Mouse (Mus musculus): Measurements from ENCODE around the gene Kcnh1. TPM values are rescaled to one million over a fixed set of nuclear protein-coding genes. Genes with fewer than 3 reads are reported as not detected.

The Kcnh1 gene
- total and polyA plus RNA-seq, 2 experiments from 2014 or later: 0.10 to 0.31 TPM

DNA sequence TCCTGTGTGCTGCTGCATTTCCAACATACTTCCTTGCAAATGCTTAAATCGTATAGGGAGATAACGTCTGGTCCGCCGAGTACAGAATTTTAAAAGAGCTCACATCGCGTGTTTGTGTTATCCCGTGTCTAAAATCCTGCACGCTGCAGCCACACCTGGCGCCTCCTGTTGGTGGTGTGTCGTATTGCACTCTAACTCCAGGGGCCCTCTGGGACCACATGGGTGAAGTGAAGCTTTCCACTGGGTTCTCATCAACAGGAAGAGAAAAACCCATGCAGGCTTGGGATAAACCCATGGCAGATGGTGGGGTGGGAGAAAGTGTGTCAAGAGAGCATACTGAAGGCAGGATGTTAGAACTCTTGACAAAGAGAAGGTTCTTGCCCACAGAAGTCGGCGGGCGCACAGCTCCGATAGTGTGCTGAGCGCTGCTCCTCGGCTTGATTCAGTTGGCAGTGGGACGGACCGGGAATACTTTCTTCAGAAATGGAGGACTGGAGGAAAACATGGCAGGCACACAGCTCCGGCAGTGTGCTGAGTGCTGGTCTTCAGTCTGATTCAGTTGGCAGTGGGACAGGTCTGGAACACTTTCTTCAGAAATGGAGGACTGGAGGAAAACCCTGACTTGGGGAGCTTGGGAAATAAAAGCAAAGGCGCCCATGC is 253.6 kb downstream of the Kcnh1 start:
- ATAC-seq (ENCODE audit: insufficient read depth, low read depth) (no peak), DNase-seq (ENCODE audit: low spot score) (no peak)
- Histone ChIP-seq H3K9me3 (replicated peaks; ENCODE audit: control insufficient read depth, low read length) (no peaks in the 10 kb centered on the region), H3K27ac (ENCODE audit: low read depth) (no peak overlapping the region), H3K4me1 (ENCODE audit: control insufficient read depth, insufficient read depth) (no peaks in the 10 kb centered on the region), H3K27me3 (ENCODE audit: control insufficient read depth, insufficient read depth, low read length) (no peaks in the 10 kb centered on the region), H3K4me3 (ENCODE audit: low read depth, low read length) (no peak overlapping the region), H3K36me3 (replicated peaks; ENCODE audit: control insufficient read depth, insufficient read depth, low read length) (no peaks in the 10 kb centered on the region), H3K9ac (replicated peaks; ENCODE audit: low read depth, low read length) (no peak overlapping the region), H3K4me2 (ENCODE audit: low read depth, low read length) (no peak overlapping the region)
- WGBS: 71% methylated on average over 20 of the region's 20 CpGs
- TF ChIP-seq CTCF (IDR thresholded peaks at IDR 0.05; ENCODE audit: low read depth): peak; percentile 16; the same call in 1 of the 2 replicates
- TF ChIP-seq EP300 (IDR thresholded peaks at IDR 0.05; ENCODE audit: low read depth): no peak

DNA sequence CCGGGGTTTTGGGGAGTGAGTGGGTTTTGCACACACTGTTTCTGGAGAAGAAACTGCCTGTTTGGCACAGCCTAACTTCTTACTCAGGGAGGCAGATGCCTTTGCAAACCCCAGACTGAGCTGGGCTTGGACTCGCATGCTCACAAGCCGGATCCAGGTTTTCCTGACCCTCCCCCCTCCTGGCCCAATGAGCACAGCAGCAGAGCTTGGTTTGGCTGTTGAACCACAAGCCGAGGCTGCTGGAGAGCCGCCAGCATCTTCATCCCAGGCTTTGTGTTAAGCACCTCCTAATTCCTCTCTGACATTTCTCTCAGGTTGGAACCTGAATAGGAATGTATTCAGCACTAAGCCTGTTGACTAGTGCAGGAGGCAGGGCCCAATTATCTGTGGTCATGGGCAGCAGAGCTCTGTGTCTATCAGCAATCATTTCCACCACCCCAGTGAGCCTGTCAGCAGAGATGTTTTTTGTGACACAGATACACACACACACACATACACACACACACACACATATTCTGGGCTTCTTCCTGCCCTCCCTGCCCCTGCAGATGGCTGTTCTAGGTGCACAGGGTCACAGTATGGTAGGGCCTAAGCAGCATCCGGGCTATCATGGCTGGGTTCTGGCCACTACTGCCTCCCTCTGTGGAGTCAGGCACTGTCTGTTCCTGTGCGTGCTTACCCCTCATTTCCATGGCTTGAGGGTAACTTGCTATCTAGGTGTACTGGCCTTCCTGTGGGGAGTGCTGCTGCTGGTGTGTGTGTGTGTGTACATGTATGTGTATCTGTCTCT is 254.3 kb downstream of the Kcnh1 start:
- Histone ChIP-seq H3K4me1 (ENCODE audit: control insufficient read depth, insufficient read depth) (0 out of 2 replicates have a peak, but pooled peaks cover 2% of the 10 kb centered on the region), H3K4me2 (ENCODE audit: low read depth, low read length) (no peak overlapping the region), H3K4me3 (ENCODE audit: low read depth, low read length) (no peak overlapping the region), H3K36me3 (replicated peaks; ENCODE audit: control insufficient read depth, insufficient read depth, low read length) (no peaks in the 10 kb centered on the region), H3K27ac (ENCODE audit: low read depth) (no peak overlapping the region), H3K9ac (replicated peaks; ENCODE audit: low read depth, low read length) (no peak overlapping the region), H3K27me3 (ENCODE audit: control insufficient read depth, insufficient read depth, low read length) (no peaks in the 10 kb centered on the region), H3K9me3 (replicated peaks; ENCODE audit: control insufficient read depth, low read length) (no peaks in the 10 kb centered on the region)
- DNase-seq (ENCODE audit: low spot score) (peak; percentile 12), ATAC-seq (ENCODE audit: insufficient read depth, low read depth) (peak; percentile 20; the same call in 1 of the 2 replicates)
- TF ChIP-seq EP300 (IDR thresholded peaks at IDR 0.05; ENCODE audit: low read depth) (no peak), CTCF (IDR thresholded peaks at IDR 0.05; ENCODE audit: low read depth) (no peak)
- WGBS: 37% methylated on average over 7 of the region's 7 CpGs

- Histone ChIP-seq H3K9me3 (replicated peaks; ENCODE audit: control insufficient read depth, low read length) (no peaks in the 10 kb centered on the region), H3K4me2 (ENCODE audit: low read depth, low read length) (no peak overlapping the region), H3K27me3 (ENCODE audit: control insufficient read depth, insufficient read depth, low read length) (no peaks in the 10 kb centered on the region), H3K4me1 (ENCODE audit: control insufficient read depth, insufficient read depth) (0 out of 2 replicates have a peak, but pooled peaks cover 5% of the 10 kb centered on the region), H3K4me3 (ENCODE audit: low read depth, low read length) (no peak overlapping the region), H3K9ac (replicated peaks; ENCODE audit: low read depth, low read length) (no peak overlapping the region), H3K36me3 (replicated peaks; ENCODE audit: control insufficient read depth, insufficient read depth, low read length) (no peaks in the 10 kb centered on the region), H3K27ac (ENCODE audit: low read depth) (no peak overlapping the region)
- ATAC-seq (ENCODE audit: insufficient read depth, low read depth) (no peak), DNase-seq (ENCODE audit: low spot score) (no peak)
- 61% methylated on average over 5 of the region's 5 CpGs for WGBS
- TF ChIP-seq EP300 (IDR thresholded peaks at IDR 0.05; ENCODE audit: low read depth): no peak
- TF ChIP-seq CTCF (IDR thresholded peaks at IDR 0.05; ENCODE audit: low read depth): no peak
Measured at GRCm38 (mm10) chr1:192446158-192446557, 255.6 kb downstream of the Kcnh1 start.

GRCm38 (mm10) chr1:192447666-192448065 is 257.1 kb downstream of the Kcnh1 start:
- H3K4me1 ChIP-seq (ENCODE audit: control insufficient read depth, insufficient read depth): 0 out of 2 replicates have a peak, but pooled peaks cover 5% of the 10 kb centered on the region
- no peak overlapping the region for H3K9ac ChIP-seq (replicated peaks; ENCODE audit: low read depth, low read length)
- WGBS: 54% methylated on average over 2 of the region's 2 CpGs
- no peak overlapping the region for H3K4me2 ChIP-seq (ENCODE audit: low read depth, low read length)
- no peak overlapping the region for H3K27ac ChIP-seq (ENCODE audit: low read depth)
- TF ChIP-seq CTCF (IDR thresholded peaks at IDR 0.05; ENCODE audit: low read depth) (no peak), EP300 (IDR thresholded peaks at IDR 0.05; ENCODE audit: low read depth) (no peak)
- no peaks in the 10 kb centered on the region for H3K36me3 ChIP-seq (replicated peaks; ENCODE audit: control insufficient read depth, insufficient read depth, low read length)
- no peak overlapping the region for H3K4me3 ChIP-seq (ENCODE audit: low read depth, low read length)
- H3K27me3 ChIP-seq (ENCODE audit: control insufficient read depth, insufficient read depth, low read length): no peaks in the 10 kb centered on the region
- H3K9me3 ChIP-seq (replicated peaks; ENCODE audit: control insufficient read depth, low read length): no peaks in the 10 kb centered on the region
- no peak for DNase-seq (ENCODE audit: low spot score)
- no peak for ATAC-seq (ENCODE audit: insufficient read depth, low read depth)

DNA sequence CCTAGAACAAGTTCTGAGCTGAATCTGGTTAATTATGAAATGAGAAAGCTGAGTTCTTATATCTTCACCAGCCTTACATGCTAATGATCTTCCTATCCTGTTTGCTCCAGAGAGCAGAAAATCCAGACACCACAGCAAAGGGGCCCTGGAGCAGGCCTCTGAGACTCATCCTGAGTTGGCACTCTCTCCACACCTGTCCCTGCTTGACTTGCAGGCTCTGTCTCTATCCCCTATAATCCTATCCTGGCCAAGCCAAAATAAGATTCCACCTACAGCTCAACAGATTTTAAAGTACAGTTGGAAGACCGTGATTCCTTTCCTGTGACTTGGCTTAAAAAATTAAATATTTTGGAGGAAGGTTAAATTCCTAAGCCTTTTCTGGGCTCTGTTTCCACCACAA is 257.9 kb downstream of the Kcnh1 start:
- Histone ChIP-seq H3K4me2 (ENCODE audit: low read depth, low read length) (no peak overlapping the region), H3K4me1 (ENCODE audit: control insufficient read depth, insufficient read depth) (0 out of 2 replicates have a peak, but pooled peaks cover 5% of the 10 kb centered on the region), H3K9me3 (replicated peaks; ENCODE audit: control insufficient read depth, low read length) (no peaks in the 10 kb centered on the region), H3K27ac (ENCODE audit: low read depth) (no peak overlapping the region), H3K36me3 (replicated peaks; ENCODE audit: control insufficient read depth, insufficient read depth, low read length) (no peaks in the 10 kb centered on the region), H3K4me3 (ENCODE audit: low read depth, low read length) (no peak overlapping the region), H3K27me3 (ENCODE audit: control insufficient read depth, insufficient read depth, low read length) (no peaks in the 10 kb centered on the region), H3K9ac (replicated peaks; ENCODE audit: low read depth, low read length) (no peak overlapping the region)
- WGBS: 75% methylated on average over 1 of the region's 1 CpGs
- ATAC-seq (ENCODE audit: insufficient read depth, low read depth) (no peak), DNase-seq (ENCODE audit: low spot score) (no peak)
- TF ChIP-seq CTCF (IDR thresholded peaks at IDR 0.05; ENCODE audit: low read depth): no peak
- TF ChIP-seq EP300 (IDR thresholded peaks at IDR 0.05; ENCODE audit: low read depth): no peak

All from heart, postnatal 0 days (tissue).